Mouse (Mus musculus) limb, embryonic 11.5 days (tissue): ENCODE results near the gene Clmn. TPM values are rescaled to one million over a fixed set of nuclear protein-coding genes. Genes with fewer than 3 reads are reported as not detected.

Source experiments
- ATAC-seq: fragments of 200-750 bp; cut with Nextera tagmentation; 2 replicates; pipeline ENCODE4 v1.8.0; 2017; ENCODE audit warnings: low read depth; ENCODE audit not compliant: insufficient number of reproducible peaks, low FRiP score, low TSS enrichment
- DNase-seq: peaks from one replicate; pipeline ENCODE4 v3.0.0-alpha.2; 2015; ENCODE audit warnings: low spot score
- H3K27ac ChIP-seq: fragments of 300-500 bp; sonication (generic); replicated peaks from 2 replicates; pipeline ENCODE4 v1.5.1; 2014; ENCODE audit warnings: low read depth, mild to moderate bottlenecking, low read length
- H3K27me3 ChIP-seq: fragments of 300-500 bp; sonication (generic); 2 replicates; pipeline ENCODE4 v1.6.1; 2014; ENCODE audit warnings: mild to moderate bottlenecking, low read length, mixed read lengths; ENCODE audit not compliant: control insufficient read depth, insufficient read depth
- H3K36me3 ChIP-seq: fragments of 300-500 bp; sonication (generic); 2 replicates; pipeline ENCODE4 v1.6.1; 2014; ENCODE audit warnings: mild to moderate bottlenecking, low read length, moderate library complexity, mixed read lengths; ENCODE audit not compliant: control insufficient read depth, insufficient read depth
- H3K4me1 ChIP-seq: fragments of 300-500 bp; sonication (generic); 2 replicates; pipeline ENCODE4 v1.6.1; 2014; ENCODE audit warnings: low read length, mixed read lengths; ENCODE audit not compliant: control insufficient read depth, insufficient read depth
- H3K4me2 ChIP-seq: fragments of 300-500 bp; sonication (generic); 2 replicates; pipeline ENCODE4 v1.6.1; 2014; ENCODE audit warnings: low read depth, mild to moderate bottlenecking, moderate library complexity; ENCODE audit not compliant: severe bottlenecking
- H3K4me3 ChIP-seq: fragments of 300-500 bp; sonication (generic); 2 replicates; pipeline ENCODE4 v1.5.1; 2014; ENCODE audit warnings: low read depth, low read length
- H3K9ac ChIP-seq: fragments of 300-500 bp; sonication (generic); 2 replicates; pipeline ENCODE4 v1.6.1; 2014; ENCODE audit warnings: mild to moderate bottlenecking, low read length
- H3K9me3 ChIP-seq: fragments of 300-500 bp; sonication (generic); 2 replicates; pipeline ENCODE4 v1.6.1; 2016; ENCODE audit warnings: low read length; ENCODE audit not compliant: control insufficient read depth
- WGBS: fragments of 180-500 bp; shearing (Covaris S2); extraction: QIAGEN DNeasy Blood & Tissue Kit; methylation state at CpG from one replicate; pipeline ENCODE4 v1.1.7; 2014; 5-methylcytosine and 5-hydroxymethylcytosine counted together
- polyA plus RNA-seq: library from polyadenylated mRNA; unstranded; fragments of >200 nt; fragmentation: Nextera tagmentation; extraction: Ambion mirVana; gene quantifications from 2 replicates; pipeline ENCODE4 v1.2.1, GENCODE M21; 2014

Gene Clmn
- polyA plus RNA-seq, 1 experiment from 2014 or later = 5.9 TPM

GRCm38 (mm10) chr12:104715453-104715852, 149.4 kb downstream of the Clmn start:
- Histone ChIP-seq H3K27me3 (no peaks in the 10 kb centered on the region), H3K9me3 (no peaks in the 10 kb centered on the region), H3K9ac (no peak overlapping the region), H3K4me2 (no peak overlapping the region), H3K36me3 (peaks cover 16% of the 10 kb centered on the region), H3K4me1 (peaks cover 7% of the 10 kb centered on the region), H3K27ac (no peak overlapping the region), H3K4me3 (no peak overlapping the region)
- no peak for ATAC-seq
- DNase-seq = no peak
- WGBS = 89% methylated on average over 5 of the region's 5 CpGs

Other genes starting within 250 kb of the Clmn start
- gene Dicer1, start 113.1 kb downstream of the Clmn start, polyA plus RNA-seq = 36.9 and 38.7 TPM in 2 replicates
- 0.20 and 0.31 TPM in 2 replicates for gene Syne3, start 144.7 kb upstream of the Clmn start, polyA plus RNA-seq
- gene Glrx5, start 167.6 kb upstream of the Clmn start, polyA plus RNA-seq = 189 and 202 TPM in 2 replicates